ENCODE assay signal across 10 mouse cellular contexts in genomic region chr9:121000641-121001320, GRCm38 (mm10).
DNase-seq lines count a peak whose midpoint lies in the region; ATAC-seq lines count a peak whose summit lies in the region.
"Had no signal": no experiment of that assay in that cellular context is flagged by ENCODE, and none has a peak within 500 bp of the region (broad histone marks: within the 10 kb centered on the region; RNA-seq: fewer than 3 reads in every experiment).

No protein-coding gene starts in this region.

- WGBS in forebrain, embryonic 15.5 days: 40% methylated on average over 7 of the region's 7 CpGs
- 80% methylated on average over 7 of the region's 7 CpGs for WGBS in forebrain, embryonic 11.5 days

- H3K27me3 ChIP-seq in forebrain, embryonic 15.5 days: no peaks in the 10 kb centered on the region
- no peaks in the 10 kb centered on the region for H3K27me3 ChIP-seq in forebrain, embryonic 11.5 days (ENCODE audit: control insufficient read depth, insufficient read depth, low read length)

- no peak overlapping the region for H3K4me3 ChIP-seq in forebrain, embryonic 15.5 days
- no peak overlapping the region for H3K4me3 ChIP-seq in forebrain, embryonic 11.5 days (ENCODE audit: low read depth, low read length)
- H3K4me3 ChIP-seq: myocyte had no signal

- H3K9me3 ChIP-seq in forebrain, embryonic 15.5 days: no peaks in the 10 kb centered on the region
- H3K9me3 ChIP-seq in forebrain, embryonic 11.5 days (ENCODE audit: control insufficient read depth, low read length): no peaks in the 10 kb centered on the region

- H3K27ac ChIP-seq in forebrain, embryonic 15.5 days (replicated peaks): peak overlapping the region; percentile 49
- H3K27ac ChIP-seq in forebrain, embryonic 11.5 days (ENCODE audit: low read depth, low read length): no peak overlapping the region

- no peak for DNase-seq in forebrain, embryonic 11.5 days (ENCODE audit: low spot score)
- peak; percentile 53 for DNase-seq in testis, postnatal 14 days (ENCODE audit: low spot score)
- no peak for DNase-seq in testis, postnatal 10 days (ENCODE audit: low spot score)
- DNase-seq in left cerebral cortex, postnatal 14 days (ENCODE audit: low spot score in 2 of 2): peak; percentile 42 to 74
- DNase-seq in gastrocnemius, adult 18-20 months (ENCODE audit: low spot score): no peak
- DNase-seq in spleen, postnatal 10 days (ENCODE audit: low spot score in 2 of 2): no peak

- ATAC-seq in forebrain, embryonic 15.5 days (replicated peaks): peak; percentile 62; the same call in 1 of the 2 replicates
- ATAC-seq in forebrain, embryonic 11.5 days (replicated peaks; ENCODE audit: low FRiP score): no peak
- ATAC-seq in megakaryocyte-erythroid progenitor cell, adult 5-6 weeks (replicated peaks; ENCODE audit: low FRiP score, low TSS enrichment, poor library complexity, severe bottlenecking): no peak
- ATAC-seq: inflammation-experienced regulatory T-cells, adult 6 months had no signal

- no peak overlapping the region for H3K9ac ChIP-seq in forebrain, embryonic 15.5 days (replicated peaks)
- no peak overlapping the region for H3K9ac ChIP-seq in forebrain, embryonic 11.5 days (ENCODE audit: low read length)

- no peaks in the 10 kb centered on the region for H3K36me3 ChIP-seq in forebrain, embryonic 15.5 days
- no peaks in the 10 kb centered on the region for H3K36me3 ChIP-seq in forebrain, embryonic 11.5 days (ENCODE audit: control insufficient read depth, insufficient read depth, low read length)

- peaks cover 19% of the 10 kb centered on the region for H3K4me1 ChIP-seq in forebrain, embryonic 15.5 days
- 0 out of 2 replicates have a peak, but pooled peaks cover 2% of the 10 kb centered on the region for H3K4me1 ChIP-seq in forebrain, embryonic 11.5 days (replicated peaks; ENCODE audit: control insufficient read depth, insufficient read depth, low read length)

- H3K4me2 ChIP-seq in forebrain, embryonic 15.5 days (replicated peaks): no peak overlapping the region
- no peak overlapping the region for H3K4me2 ChIP-seq in forebrain, embryonic 11.5 days (ENCODE audit: low read depth, low read length, severe bottlenecking)

- intact Hi-C loops in left cerebral cortex, postnatal 14 days (cut with DNase I): no loop called here

Comparison
In these comparisons a context has a peak if more than half of its experiments do, and no peak if none do; other contexts are left out.
1. DNase-seq: peak in testis, postnatal 14 days (single experiment) and left cerebral cortex, postnatal 14 days (2 of 2); none in forebrain, embryonic 11.5 days (single experiment), testis, postnatal 10 days (single experiment), gastrocnemius, adult 18-20 months (single experiment) and spleen, postnatal 10 days (0 of 2).